Mouse (Mus musculus) kidney, embryonic 15.5 days (tissue): ENCODE results near the gene Usp25. TPM values are rescaled to one million over a fixed set of nuclear protein-coding genes. Genes with fewer than 3 reads are reported as not detected.

Experiments
- ATAC-seq: fragments of 200-750 bp; cut with Nextera tagmentation; replicated peaks from 2 replicates; pipeline ENCODE4 v1.8.0; 2017; ENCODE audit warnings: moderate TSS enrichment; ENCODE audit not compliant: low FRiP score
- H3K27ac ChIP-seq: fragments of 300-500 bp; sonication (generic); 2 replicates; pipeline ENCODE4 v1.5.1; 2015; ENCODE audit warnings: mild to moderate bottlenecking, inconsistent platforms
- H3K27me3 ChIP-seq: fragments of 300-500 bp; sonication (generic); 2 replicates; pipeline ENCODE4 v1.6.1; 2015; ENCODE audit warnings: inconsistent platforms
- H3K36me3 ChIP-seq: fragments of 300-500 bp; sonication (generic); 2 replicates; pipeline ENCODE4 v1.6.1; 2015; ENCODE audit warnings: inconsistent platforms
- H3K4me1 ChIP-seq: fragments of 300-500 bp; sonication (generic); 2 replicates; pipeline ENCODE4 v1.6.1; 2015; ENCODE audit warnings: inconsistent platforms
- H3K4me2 ChIP-seq: fragments of 300-500 bp; sonication (generic); 2 replicates; pipeline ENCODE4 v1.6.1; 2015; ENCODE audit warnings: moderate library complexity, mild to moderate bottlenecking, inconsistent platforms
- H3K4me3 ChIP-seq: fragments of 300-500 bp; sonication (generic); replicated peaks from 2 replicates; pipeline ENCODE4 v1.5.1; 2015; ENCODE audit warnings: mild to moderate bottlenecking, inconsistent platforms
- H3K9ac ChIP-seq: fragments of 300-500 bp; sonication (generic); 2 replicates; pipeline ENCODE4 v1.6.1; 2015; ENCODE audit warnings: mild to moderate bottlenecking, inconsistent platforms
- H3K9me3 ChIP-seq: fragments of 300-500 bp; sonication (generic); replicated peaks from 2 replicates; pipeline ENCODE4 v1.6.1; 2016; ENCODE audit warnings: inconsistent platforms
- WGBS: fragments of 180-500 bp; shearing (Covaris S2); methylation state at CpG from one replicate; pipeline ENCODE4 v1.1.7; 2015; ENCODE audit warnings: mixed read lengths; 5-methylcytosine and 5-hydroxymethylcytosine counted together
- polyA plus RNA-seq: library from polyadenylated mRNA; unstranded; fragments of >200 nt; fragmentation: Nextera tagmentation; extraction: Ambion mirVana; gene quantifications from 2 replicates; pipeline ENCODE4 v1.2.1, GENCODE M21; 2015

Gene Usp25
- polyA plus RNA-seq, 1 experiment from 2014 or later, result 21.3 TPM

GRCm38 (mm10) chr16:77095017-77095551, 81.6 kb downstream of the Usp25 start:
- H3K36me3 ChIP-seq, result peaks cover 57% of the 10 kb centered on the region
- H3K4me2 ChIP-seq, result no peak overlapping the region
- H3K4me3 ChIP-seq, result no peak overlapping the region
- H3K4me1 ChIP-seq, result no peaks in the 10 kb centered on the region
- ATAC-seq, result no peak
- no peaks in the 10 kb centered on the region for H3K27me3 ChIP-seq
- 88% methylated on average over 7 of the region's 7 CpGs for WGBS
- no peaks in the 10 kb centered on the region for H3K9me3 ChIP-seq
- H3K27ac ChIP-seq, result no peak overlapping the region
- no peak overlapping the region for H3K9ac ChIP-seq

- Histone ChIP-seq H3K4me3 (no peak overlapping the region), H3K9me3 (no peaks in the 10 kb centered on the region), H3K27ac (no peak overlapping the region), H3K36me3 (peaks cover 48% of the 10 kb centered on the region), H3K27me3 (no peaks in the 10 kb centered on the region), H3K9ac (no peak overlapping the region), H3K4me1 (no peaks in the 10 kb centered on the region), H3K4me2 (no peak overlapping the region)
- WGBS, result 67% methylated on average over 8 of the region's 8 CpGs
- ATAC-seq, result no peak
These were observed 85.7 kb downstream of the Usp25 start for GRCm38 (mm10) chr16:77099018-77099869.

- H3K9ac ChIP-seq, result no peak overlapping the region
- H3K27ac ChIP-seq, result no peak overlapping the region
- no peaks in the 10 kb centered on the region for H3K27me3 ChIP-seq
- H3K9me3 ChIP-seq, result no peaks in the 10 kb centered on the region
- no peak for ATAC-seq
- H3K36me3 ChIP-seq, result peaks cover 27% of the 10 kb centered on the region
- no peaks in the 10 kb centered on the region for H3K4me1 ChIP-seq
- H3K4me3 ChIP-seq, result no peak overlapping the region
- no peak overlapping the region for H3K4me2 ChIP-seq
- 90% methylated on average over 5 of the region's 5 CpGs for WGBS
These were observed 90.2 kb downstream of the Usp25 start for GRCm38 (mm10) chr16:77103637-77104264.

GRCm38 (mm10) chr16:77111268-77111667, 97.8 kb downstream of the Usp25 start:
- H3K27me3 ChIP-seq, result no peaks in the 10 kb centered on the region
- H3K4me1 ChIP-seq, result no peaks in the 10 kb centered on the region
- no peaks in the 10 kb centered on the region for H3K9me3 ChIP-seq
- H3K27ac ChIP-seq, result no peak overlapping the region
- no peak overlapping the region for H3K9ac ChIP-seq
- peaks cover 42% of the 10 kb centered on the region for H3K36me3 ChIP-seq
- WGBS, result 93% methylated on average over 1 of the region's 1 CpGs
- no peak overlapping the region for H3K4me3 ChIP-seq
- H3K4me2 ChIP-seq, result no peak overlapping the region
- ATAC-seq, result no peak

DNA sequence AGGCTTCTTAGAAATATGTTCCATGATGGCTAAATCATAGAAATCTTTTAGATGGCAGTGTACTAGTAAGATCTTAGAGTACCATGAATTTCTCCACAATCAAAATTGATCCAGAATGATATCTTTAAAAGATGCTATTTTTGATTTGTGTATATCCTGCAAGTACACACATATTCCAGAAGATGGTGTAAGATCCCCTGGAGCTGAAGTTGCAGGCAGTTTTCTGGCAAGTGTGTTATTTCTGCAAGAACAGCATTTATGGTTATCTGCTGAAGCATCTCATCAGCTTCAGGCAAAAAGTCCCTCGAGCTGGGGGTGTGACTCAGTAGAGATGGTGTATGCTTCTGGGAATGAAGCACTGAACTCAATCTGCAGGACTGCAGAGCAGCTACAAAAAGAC, 112.4 kb downstream of the Usp25 start:
- Histone ChIP-seq H3K27ac (no peak overlapping the region), H3K36me3 (no peaks in the 10 kb centered on the region), H3K9ac (no peak overlapping the region), H3K4me2 (no peak overlapping the region), H3K9me3 (no peaks in the 10 kb centered on the region), H3K4me3 (no peak overlapping the region), H3K4me1 (no peaks in the 10 kb centered on the region), H3K27me3 (no peaks in the 10 kb centered on the region)
- no peak for ATAC-seq
- 55% methylated on average over 1 of the region's 1 CpGs for WGBS

DNA sequence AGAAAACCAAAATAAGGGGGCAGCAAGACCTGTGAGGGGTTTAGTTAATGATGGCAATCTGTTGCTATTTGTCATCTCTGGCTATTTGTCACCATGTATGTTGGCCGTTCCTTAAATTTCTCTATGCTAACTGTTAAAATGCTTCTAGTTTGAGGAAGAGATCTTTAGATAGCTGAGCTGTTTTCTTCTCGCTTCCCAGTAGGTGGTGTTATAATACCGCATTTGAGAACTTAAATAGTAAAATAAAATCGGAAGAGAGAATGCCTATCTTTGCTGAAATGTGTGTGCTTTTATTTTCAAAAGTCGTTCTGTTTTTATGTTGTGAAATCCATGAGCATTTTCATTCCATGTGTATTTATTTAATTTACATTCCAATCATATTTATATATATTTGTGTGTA, 115.2 kb downstream of the Usp25 start:
- Histone ChIP-seq H3K4me2 (no peak overlapping the region), H3K27me3 (no peaks in the 10 kb centered on the region), H3K9ac (no peak overlapping the region), H3K9me3 (no peaks in the 10 kb centered on the region), H3K4me1 (no peaks in the 10 kb centered on the region), H3K4me3 (no peak overlapping the region), H3K36me3 (no peaks in the 10 kb centered on the region), H3K27ac (no peak overlapping the region)
- no peak for ATAC-seq
- 28% methylated on average over 5 of the region's 5 CpGs for WGBS

DNA sequence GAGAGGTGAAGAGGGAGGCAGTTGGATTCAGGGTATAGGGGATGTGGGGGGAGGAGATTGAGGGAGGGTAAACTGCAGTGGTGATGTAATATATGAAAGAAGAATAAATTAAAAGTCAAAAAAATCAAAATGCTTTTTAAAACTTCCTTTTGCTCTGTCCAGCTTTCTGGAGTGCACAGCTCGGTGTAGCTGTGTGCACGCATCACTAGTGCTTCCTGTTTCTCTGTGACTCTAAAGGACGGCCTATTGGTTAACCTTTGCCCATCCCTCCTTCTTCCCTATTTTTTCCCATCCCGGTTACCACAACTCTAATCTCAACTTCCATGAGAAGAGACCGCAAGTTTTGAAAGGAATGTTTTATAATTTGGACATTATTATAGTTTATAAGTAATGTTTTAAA, 119.5 kb downstream of the Usp25 start:
- Histone ChIP-seq H3K4me1 (0 out of 2 replicates have a peak, but pooled peaks cover 2% of the 10 kb centered on the region), H3K4me2 (no peak overlapping the region), H3K27me3 (no peaks in the 10 kb centered on the region), H3K9ac (no peak overlapping the region), H3K9me3 (no peaks in the 10 kb centered on the region), H3K4me3 (no peak overlapping the region), H3K27ac (no peak overlapping the region), H3K36me3 (no peaks in the 10 kb centered on the region)
- ATAC-seq, result no peak
- 71% methylated on average over 5 of the region's 5 CpGs for WGBS

DNA sequence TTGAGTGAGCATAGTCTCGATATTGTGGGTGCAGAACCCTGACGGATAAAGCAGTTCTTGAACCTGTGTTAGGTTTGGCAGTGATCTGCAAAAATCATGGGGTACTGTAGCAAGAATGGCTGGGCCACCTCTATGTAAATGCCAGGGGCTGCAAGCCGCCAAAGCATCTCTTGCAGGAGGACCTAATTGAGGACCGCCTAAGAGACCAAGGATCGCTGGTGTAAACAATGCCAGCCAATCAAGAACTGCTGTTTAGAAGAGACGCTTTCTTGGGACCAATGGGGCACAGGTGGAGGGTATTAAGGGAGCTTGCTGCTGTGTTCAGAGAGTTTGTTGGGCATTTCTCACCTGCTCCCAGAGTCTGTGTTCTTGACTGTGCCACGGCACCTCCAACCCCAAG, 127.1 kb downstream of the Usp25 start:
- H3K27me3 ChIP-seq, result no peaks in the 10 kb centered on the region
- 92% methylated on average over 7 of the region's 7 CpGs for WGBS
- H3K9me3 ChIP-seq, result no peaks in the 10 kb centered on the region
- no peak overlapping the region for H3K27ac ChIP-seq
- no peaks in the 10 kb centered on the region for H3K36me3 ChIP-seq
- H3K4me2 ChIP-seq, result no peak overlapping the region
- no peak overlapping the region for H3K9ac ChIP-seq
- no peak for ATAC-seq
- H3K4me1 ChIP-seq, result no peaks in the 10 kb centered on the region
- no peak overlapping the region for H3K4me3 ChIP-seq

DNA sequence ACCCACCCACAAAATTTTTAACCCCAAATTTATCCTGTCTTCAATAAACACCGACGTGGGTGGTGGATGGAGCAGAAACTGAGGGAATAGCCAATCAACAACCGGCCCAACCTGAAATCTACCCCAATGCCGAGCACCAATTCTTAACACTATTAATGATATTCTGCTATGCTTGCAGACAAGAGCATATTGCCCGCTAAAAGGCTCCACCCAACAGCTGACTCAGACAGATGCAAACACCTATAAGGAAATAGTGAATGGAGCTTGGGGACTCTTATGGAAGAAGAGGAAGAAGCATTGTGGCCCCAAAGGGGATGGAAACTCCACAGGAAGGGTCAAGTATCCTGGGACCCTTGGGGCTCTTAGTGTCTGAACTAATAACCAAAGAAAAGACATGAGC, 133.3 kb downstream of the Usp25 start:
- Histone ChIP-seq H3K4me2 (no peak overlapping the region), H3K27me3 (no peaks in the 10 kb centered on the region), H3K4me1 (peaks cover 7% of the 10 kb centered on the region; the same call in 1 of the 2 replicates), H3K36me3 (no peaks in the 10 kb centered on the region), H3K9me3 (no peaks in the 10 kb centered on the region), H3K9ac (no peak overlapping the region), H3K27ac (no peak overlapping the region), H3K4me3 (no peak overlapping the region)
- ATAC-seq, result no peak
- 96% methylated on average over 5 of the region's 5 CpGs for WGBS

DNA sequence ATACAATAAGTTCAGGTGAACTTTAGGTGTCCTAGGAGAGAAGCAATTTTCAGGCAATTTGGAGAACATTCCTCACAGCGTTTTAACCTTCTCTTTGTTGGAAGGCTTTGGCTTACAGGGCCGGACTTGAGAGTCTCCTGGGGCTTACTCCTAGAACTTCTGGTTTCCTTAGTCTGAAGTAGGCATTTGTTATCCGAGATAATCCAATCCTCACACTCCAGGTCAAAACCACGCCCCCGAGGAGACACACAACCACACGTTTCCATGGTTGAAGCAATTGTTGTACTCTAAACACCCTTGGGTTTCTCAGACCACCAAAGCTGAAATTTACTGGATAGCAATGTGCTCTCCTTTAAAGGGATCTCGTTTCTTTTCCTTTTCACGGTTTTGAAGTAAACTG, 136.8 kb downstream of the Usp25 start:
- no peak overlapping the region for H3K4me3 ChIP-seq
- ATAC-seq, result no peak
- no peak overlapping the region for H3K9ac ChIP-seq
- 59% methylated on average over 8 of the region's 8 CpGs for WGBS
- no peak overlapping the region for H3K27ac ChIP-seq
- no peaks in the 10 kb centered on the region for H3K9me3 ChIP-seq
- peaks cover 7% of the 10 kb centered on the region; the same call in 1 of the 2 replicates for H3K4me1 ChIP-seq
- H3K36me3 ChIP-seq, result no peaks in the 10 kb centered on the region
- no peaks in the 10 kb centered on the region for H3K27me3 ChIP-seq
- H3K4me2 ChIP-seq, result no peak overlapping the region

GRCm38 (mm10) chr16:77150884-77151283, 137.4 kb downstream of the Usp25 start:
- H3K4me1 ChIP-seq, result peaks cover 7% of the 10 kb centered on the region; the same call in 1 of the 2 replicates
- no peaks in the 10 kb centered on the region for H3K9me3 ChIP-seq
- H3K27me3 ChIP-seq, result no peaks in the 10 kb centered on the region
- no peak overlapping the region for H3K4me3 ChIP-seq
- H3K9ac ChIP-seq, result no peak overlapping the region
- no peak overlapping the region for H3K27ac ChIP-seq
- no peak overlapping the region for H3K4me2 ChIP-seq
- H3K36me3 ChIP-seq, result no peaks in the 10 kb centered on the region
- 74% methylated on average over 4 of the region's 4 CpGs for WGBS
- no peak for ATAC-seq

- Histone ChIP-seq H3K9me3 (no peaks in the 10 kb centered on the region), H3K27me3 (no peaks in the 10 kb centered on the region), H3K4me3 (no peak overlapping the region), H3K9ac (no peak overlapping the region), H3K4me1 (peaks cover 7% of the 10 kb centered on the region; the same call in 1 of the 2 replicates), H3K4me2 (no peak overlapping the region), H3K36me3 (no peaks in the 10 kb centered on the region), H3K27ac (no peak overlapping the region)
- WGBS, result 84% methylated on average over 1 of the region's 1 CpGs
- no peak for ATAC-seq
These were observed 138.8 kb downstream of the Usp25 start for GRCm38 (mm10) chr16:77152288-77152687.
